Mouse (Mus musculus) adrenal gland, postnatal 36 days (tissue): ENCODE results near the gene Tmem179b. TPM values are rescaled to one million over a fixed set of nuclear protein-coding genes. Genes with fewer than 3 reads are reported as not detected.
A peak's percentile ranks its signal among the peaks of the same experiment; 100 is the strongest.
"Not testable (repeated sequence)": the region's sequence is repeated elsewhere in the genome, so short reads cannot be mapped to it uniquely, and the experiment has no call there.

Experiments used
- DNase-seq, 2 experiments: peaks; one replicate each; pipeline ENCODE4 v3.0.0; 2021; ENCODE audit warnings: mixed read lengths in 1 of 2
- microRNA-seq: library from miRNA; unstranded; fragments of <30 nt; microRNA quantifications from one replicate; pipeline ENCODE4 v1.2.0, GENCODE M21; 2021
- total RNA-seq, 2 experiments: library from RNA; stranded (reverse); gene quantifications; 2 replicates each; pipeline ENCODE4 v1.2.3; 2021

The Tmem179b gene
- total RNA-seq, 2 experiments from 2014 or later = 44.8 to 69.2 TPM

- DNase-seq = no peak
Measured at GRCm38 (mm10) chr19:8734334-8734733, 39.9 kb downstream of the Tmem179b start.

- not testable (repeated sequence) for DNase-seq
Measured at GRCm38 (mm10) chr19:8728335-8729099, 45.8 kb downstream of the Tmem179b start.

GRCm38 (mm10) chr19:8727495-8728114 lies 46.7 kb downstream of the Tmem179b start:
- no peak for DNase-seq

GRCm38 (mm10) chr19:8726609-8727390 lies 47.5 kb downstream of the Tmem179b start:
- no peak for DNase-seq

GRCm38 (mm10) chr19:8725081-8725613 lies 49.1 kb downstream of the Tmem179b start:
- no peak for DNase-seq

GRCm38 (mm10) chr19:8724392-8724791 lies 49.9 kb downstream of the Tmem179b start:
- DNase-seq = no peak

GRCm38 (mm10) chr19:8723574-8724346 lies 50.5 kb downstream of the Tmem179b start:
- DNase-seq = no peak

- DNase-seq = peak; percentile 95 to 96
Measured at GRCm38 (mm10) chr19:8722907-8723573, 51.2 kb downstream of the Tmem179b start, which contains the start of gene Slc3a2. TSS of gene Slc3a2 (minus strand) at chr19:8723369.

- no peak for DNase-seq
Measured at GRCm38 (mm10) chr19:8722559-8722906, 51.7 kb downstream of the Tmem179b start.

Small RNA genes within 50 kb of the gene (microRNA-seq; reads per million reads assigned to microRNA genes)
- gene Mir6992 = not detected

Other genes starting within 250 kb of the Tmem179b start
- under 1 TPM in 1 of 2 experiments, not detected in 1; 0.36 TPM for gene Slc22a8, start 183.2 kb downstream of the Tmem179b start, total RNA-seq
- gene Slc22a6, start 156.4 kb downstream of the Tmem179b start, total RNA-seq = not detected
- gene Chrm1, start 110.7 kb downstream of the Tmem179b start, total RNA-seq = 1 to 10 TPM; 1.3 TPM
- 100 to 1,000 TPM; 354 to 445 TPM for gene Slc3a2, start 51.1 kb downstream of the Tmem179b start, total RNA-seq
- gene Wdr74, start 38.6 kb downstream of the Tmem179b start, total RNA-seq = 10 to 100 TPM; 52.3 to 71.2 TPM
- gene 1700092M07Rik, start 33.7 kb downstream of the Tmem179b start, total RNA-seq = 1 to 10 TPM in 1 of 2 experiments, under 1 TPM in 1; 0.82 to 1.0 TPM
- 10 to 100 TPM; 83.6 to 92.9 TPM for gene Stx5a, start 33.1 kb downstream of the Tmem179b start, total RNA-seq
- gene Nxf1, start 17.4 kb downstream of the Tmem179b start, total RNA-seq = 100 to 1,000 TPM in 1 of 2 experiments, 10 to 100 TPM in 1; 94.7 to 144 TPM
- gene Tmem223, start 3.5 kb downstream of the Tmem179b start, total RNA-seq = 100 to 1,000 TPM; 113 to 127 TPM
- gene Taf6l, start 11.9 kb upstream of the Tmem179b start, total RNA-seq = 10 to 100 TPM; 11.2 to 16.7 TPM
- gene Polr2g, start 24.1 kb upstream of the Tmem179b start, total RNA-seq = 10 to 100 TPM; 90.5 to 98.5 TPM
- gene Zbtb3, start 28.1 kb upstream of the Tmem179b start, total RNA-seq = 1 to 10 TPM; 2.0 to 2.9 TPM
- gene Ttc9c, start 44.9 kb upstream of the Tmem179b start, total RNA-seq = 10 to 100 TPM; 31.7 to 32.2 TPM
- gene Hnrnpul2, start 45.5 kb upstream of the Tmem179b start, total RNA-seq = 10 to 100 TPM; 61.8 to 67.6 TPM
- 1 to 10 TPM in 1 of 2 experiments, not detected in 1; 1.7 TPM for gene AC129217.1, start 55.3 kb upstream of the Tmem179b start, total RNA-seq
- 100 to 1,000 TPM; 132 to 176 TPM for gene Bscl2, start 63.0 kb upstream of the Tmem179b start, total RNA-seq
- 1 to 10 TPM; 5.2 to 5.4 TPM for gene Gng3, start 64.7 kb upstream of the Tmem179b start, total RNA-seq
- gene Lrrn4cl, start 76.3 kb upstream of the Tmem179b start, total RNA-seq = 1 to 10 TPM; 4.2 to 4.5 TPM
- gene Ubxn1, start 97.0 kb upstream of the Tmem179b start, total RNA-seq = 100 to 1,000 TPM; 177 to 218 TPM
- 10 to 100 TPM; 49.9 to 79.8 TPM for gene Uqcc3, start 106.5 kb upstream of the Tmem179b start, total RNA-seq
- gene Lbhd1, start 109.3 kb upstream of the Tmem179b start, total RNA-seq = 10 to 100 TPM in 1 of 2 experiments, 1 to 10 TPM in 1; 5.3 to 17.6 TPM
- gene Gm49403, start 109.5 kb upstream of the Tmem179b start, total RNA-seq = not detected
- gene 1810009A15Rik, start 114.4 kb upstream of the Tmem179b start, total RNA-seq = 10 to 100 TPM; 49.6 to 50.3 TPM
- gene Gm49416, start 114.5 kb upstream of the Tmem179b start, total RNA-seq = 1 to 10 TPM; 1.0 to 4.2 TPM
- 10 to 100 TPM; 23.7 to 25.8 TPM for gene Ints5, start 118.5 kb upstream of the Tmem179b start, total RNA-seq
- 100 to 1,000 TPM; 190 to 201 TPM for gene Ganab, start 123.6 kb upstream of the Tmem179b start, total RNA-seq
- gene B3gat3, start 145.9 kb upstream of the Tmem179b start, total RNA-seq = 10 to 100 TPM; 56.3 to 66.1 TPM
- gene Rom1, start 154.9 kb upstream of the Tmem179b start, total RNA-seq = 10 to 100 TPM; 38.7 to 61.5 TPM
- gene Eml3, start 155.1 kb upstream of the Tmem179b start, total RNA-seq = 10 to 100 TPM; 46.9 to 59.1 TPM
- 10 to 100 TPM; 88.0 to 88.6 TPM for gene Mta2, start 167.4 kb upstream of the Tmem179b start, total RNA-seq
- gene Tut1, start 179.4 kb upstream of the Tmem179b start, total RNA-seq = 10 to 100 TPM; 20.7 to 24.4 TPM
- gene Eef1g, start 192.6 kb upstream of the Tmem179b start, total RNA-seq = 100 to 1,000 TPM; 331 to 363 TPM
- 100 to 1,000 TPM; 114 to 197 TPM for gene Ahnak, start 214.8 kb upstream of the Tmem179b start, total RNA-seq